Mouse (Mus musculus) kidney, adult 2 months (tissue): ENCODE results near the gene Bcl7c.

Source experiments
- CTCF ChIP-seq: fragments of 200-500 bp; conservative IDR thresholded peaks from 2 replicates; pipeline ENCODE4 v1.5.1; 2011; ENCODE audit warnings: low read depth, mild to moderate bottlenecking, control low read depth, low read length, moderate library complexity, mixed read lengths; ENCODE audit not compliant: insufficient read depth, insufficient read length
- POLR2A ChIP-seq: fragments of 200-500 bp; IDR thresholded peaks from one replicate; pipeline ENCODE4 v1.6.1; 2011; ENCODE audit warnings: low read depth, low read length, control low read depth

- no peak for TF ChIP-seq POLR2A
- TF ChIP-seq CTCF = no peak
Observed at GRCm38 (mm10) chr7:127677609-127678008, 31.1 kb downstream of the Bcl7c start.
